Mouse (Mus musculus): ENCODE results near the gene 1110017D15Rik. TPM values are rescaled to one million over a fixed set of nuclear protein-coding genes. Genes with fewer than 3 reads are reported as not detected.

The 1110017D15Rik gene
- polyA plus RNA-seq (2017; shearing (Covaris generic)) = not detected

GRCm38 (mm10) chr4:41517233-41517632, at the start of gene 1110017D15Rik:
TSS of gene 1110017D15Rik (minus strand) at chr4:41517333.

GRCm38 (mm10) chr4:41502986-41503412, 14.1 kb downstream of the 1110017D15Rik start, which contains the start of gene AI464131:
TSS of gene AI464131 (minus strand) at chr4:41503076.

GRCm38 (mm10) chr4:41464345-41465286, 52.5 kb downstream of the 1110017D15Rik start, which contains the start of the genes Kif24 and Nudt2:
TSS of gene Kif24 (minus strand) at chr4:41464887.
TSS of gene Nudt2 (plus strand) at chr4:41465151.

Other genes starting within 250 kb of the 1110017D15Rik start
- 10 to 100 TPM; 41.9 to 54.9 TPM for gene Ubap2, start 242.2 kb downstream of the 1110017D15Rik start, polyA plus RNA-seq (2017; shearing (Covaris generic))
- 10 to 100 TPM; 44.8 to 83.0 TPM for gene Dcaf12, start 202.4 kb downstream of the 1110017D15Rik start, polyA plus RNA-seq (2017; shearing (Covaris generic))
- gene Ubap1, start 168.3 kb downstream of the 1110017D15Rik start, polyA plus RNA-seq (2017; shearing (Covaris generic)) = 10 to 100 TPM; 66.0 to 72.0 TPM
- gene Kif24, start 52.4 kb downstream of the 1110017D15Rik start, polyA plus RNA-seq (2017; shearing (Covaris generic)) = 1 to 10 TPM; 1.2 to 1.4 TPM
- 10 to 100 TPM; 15.3 to 16.5 TPM for gene Nudt2, start 52.2 kb downstream of the 1110017D15Rik start, polyA plus RNA-seq (2017; shearing (Covaris generic))
- under 1 TPM; 0.24 to 0.72 TPM for gene AI464131, start 14.3 kb downstream of the 1110017D15Rik start, polyA plus RNA-seq (2017; shearing (Covaris generic))
- 1 to 10 TPM; 3.1 to 3.5 TPM for gene Fam219a, start 52.2 kb upstream of the 1110017D15Rik start, polyA plus RNA-seq (2017; shearing (Covaris generic))
- not detected for gene Dnaic1, start 52.4 kb upstream of the 1110017D15Rik start, polyA plus RNA-seq (2017; shearing (Covaris generic))
- under 1 TPM in 1 of 2 experiments, not detected in 1; 0.50 TPM for gene Enho, start 123.0 kb upstream of the 1110017D15Rik start, polyA plus RNA-seq (2017; shearing (Covaris generic))
- not detected for gene Cntfr, start 179.8 kb upstream of the 1110017D15Rik start, polyA plus RNA-seq (2017; shearing (Covaris generic))
- 1 to 10 TPM; 2.7 to 5.1 TPM for gene Il11ra1, start 182.7 kb upstream of the 1110017D15Rik start, polyA plus RNA-seq (2017; shearing (Covaris generic))
- 10 to 100 TPM; 45.8 to 48.4 TPM for gene Rpp25l, start 196.2 kb upstream of the 1110017D15Rik start, polyA plus RNA-seq (2017; shearing (Covaris generic))
- gene Dctn3, start 205.8 kb upstream of the 1110017D15Rik start, polyA plus RNA-seq (2017; shearing (Covaris generic)) = 100 to 1,000 TPM; 138 to 139 TPM
- not detected for gene Arid3c, start 213.8 kb upstream of the 1110017D15Rik start, polyA plus RNA-seq (2017; shearing (Covaris generic))
- 10 to 100 TPM; 67.6 to 86.4 TPM for gene Galt, start 237.9 kb upstream of the 1110017D15Rik start, polyA plus RNA-seq (2017; shearing (Covaris generic))
- 10 to 100 TPM; 21.2 to 31.7 TPM for gene Sigmar1, start 238.8 kb upstream of the 1110017D15Rik start, polyA plus RNA-seq (2017; shearing (Covaris generic))

Measured in activated CD4-positive, CD25-positive, alpha-beta regulatory T cell (primary cell).